Mouse (Mus musculus): ENCODE measurements at regions not wholly inside any gene's neighbourhood (a gene's known extent, or its start where the extent isn't known, plus 50 kb on each side); places are given as distances from the start of the nearest gene placed in this dataset.
"Not testable (repeated sequence)": the region's sequence is repeated elsewhere in the genome, so short reads cannot be mapped to it uniquely, and the experiment has no call there.

DNA sequence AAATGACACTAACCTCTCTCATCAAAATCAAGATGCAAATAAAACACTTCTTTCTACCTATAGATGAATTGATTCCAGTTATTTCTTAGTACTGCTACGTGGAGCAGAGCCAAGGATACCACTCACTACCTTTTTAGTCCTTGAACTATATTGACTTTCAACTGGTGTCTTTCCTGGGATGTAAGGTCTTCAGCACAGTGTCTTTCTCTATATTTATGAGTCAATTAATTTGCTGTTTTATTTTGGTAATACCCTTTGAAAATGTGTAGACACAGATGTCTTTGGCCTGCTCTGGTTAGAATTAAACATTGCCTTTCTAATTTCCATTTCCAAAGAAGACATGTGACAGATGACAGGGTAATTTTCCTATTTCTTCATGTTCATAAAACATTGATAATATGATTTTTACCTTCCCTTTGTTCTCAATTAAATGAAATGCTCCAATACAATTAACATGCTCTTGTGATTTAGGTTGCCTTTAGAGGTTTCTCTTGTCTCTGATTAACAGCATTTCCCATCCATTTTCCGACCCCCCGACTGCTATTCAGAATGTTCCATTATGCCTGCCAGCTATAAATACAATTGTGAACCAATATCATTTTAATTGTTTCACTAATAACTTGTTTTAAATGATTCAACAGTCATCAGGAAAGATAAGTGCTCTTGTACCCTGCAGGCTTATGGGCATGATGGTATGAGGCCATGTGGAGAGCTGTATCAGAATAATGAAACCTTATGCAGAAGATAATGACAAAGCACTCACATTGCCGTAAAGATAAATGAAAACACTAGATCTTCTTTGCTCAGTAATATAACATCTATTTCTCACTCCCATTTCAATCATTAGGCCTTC, 266.2 kb upstream of the 1700008P02Rik start:
- in situ Hi-C loops (cut with MboI, MseI) = no loop called here

DNA sequence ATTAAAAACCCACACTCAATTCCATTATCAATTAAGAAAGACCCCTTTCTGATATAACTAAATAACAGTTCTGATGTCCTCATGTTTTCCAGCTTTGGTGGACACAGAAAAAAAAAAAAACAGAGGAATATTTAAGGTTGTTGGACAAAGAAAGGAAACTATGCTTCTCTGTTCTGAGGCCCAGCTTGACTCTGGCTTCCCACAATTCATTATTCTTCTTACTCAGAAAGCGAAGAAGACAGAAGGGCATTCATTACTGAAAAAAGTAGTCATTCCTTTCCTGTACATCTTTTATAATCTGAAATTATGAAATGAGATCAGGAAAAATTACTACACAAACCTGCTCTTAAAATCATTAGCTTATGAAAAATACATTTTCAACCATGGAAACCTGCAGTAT, 263.2 kb upstream of the 1700008P02Rik start:
- in situ Hi-C loops (cut with MboI, MseI) = no loop called here

DNA sequence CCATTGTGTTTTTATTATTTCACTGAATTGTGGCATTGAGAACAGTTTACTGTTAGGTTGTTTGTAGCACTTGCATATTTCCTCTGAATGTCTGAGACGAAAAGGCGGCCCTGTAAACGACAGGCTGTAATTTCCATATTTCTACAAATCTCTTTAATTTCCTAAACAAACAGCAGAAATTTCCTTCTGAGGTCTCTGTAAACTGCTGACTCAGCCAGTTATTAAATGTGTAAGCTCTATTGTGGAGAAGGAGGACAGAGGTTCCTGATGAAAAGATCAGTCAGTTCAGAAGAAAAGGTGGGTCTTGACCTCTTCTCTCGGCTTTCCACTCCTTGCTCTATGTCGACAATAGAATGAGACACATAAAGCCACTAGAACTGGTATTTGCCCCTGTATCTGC, 256.0 kb upstream of the 1700008P02Rik start:
- in situ Hi-C loops (cut with MboI, MseI) = no loop called here

DNA sequence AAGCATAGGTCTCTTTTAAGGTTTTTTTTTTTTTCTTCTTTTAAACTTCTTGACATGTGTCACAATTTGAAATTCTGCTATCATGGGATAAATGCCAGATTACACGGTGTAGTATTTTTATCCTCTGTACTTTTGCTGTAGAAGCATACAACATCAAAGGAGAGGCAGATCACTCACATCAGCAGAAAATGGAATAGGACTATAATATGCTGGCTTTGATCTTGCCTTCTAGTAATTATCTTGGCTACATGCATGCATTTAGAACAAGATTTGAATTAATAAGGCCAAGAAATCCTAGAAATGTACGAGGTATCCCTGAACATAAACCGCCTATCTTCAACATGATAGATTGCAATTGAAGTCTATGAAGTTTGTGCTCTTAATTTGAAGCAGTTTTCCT, 251.9 kb upstream of the 1700008P02Rik start:
- in situ Hi-C loops (cut with MboI, MseI) = no loop called here

DNA sequence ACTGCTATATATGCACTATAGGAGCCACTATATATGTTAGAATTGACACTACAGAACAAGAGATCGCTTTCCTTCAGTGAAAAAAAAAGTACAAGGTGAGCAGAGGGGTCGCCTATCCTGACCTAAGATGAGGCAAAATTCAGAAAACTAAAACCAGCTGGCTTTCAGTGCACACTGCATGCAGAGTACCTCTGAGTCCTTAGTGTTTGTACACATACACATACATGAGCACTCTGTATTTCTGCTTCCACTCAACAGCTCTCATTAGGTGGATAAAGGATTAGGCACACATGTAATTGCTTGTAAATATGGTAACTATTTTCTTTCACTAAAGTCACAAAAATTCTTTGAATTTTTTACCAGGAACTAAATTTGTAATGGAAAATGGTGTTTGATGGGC, 251.5 kb upstream of the 1700008P02Rik start:
- in situ Hi-C loops (cut with MboI, MseI) = no loop called here

DNA sequence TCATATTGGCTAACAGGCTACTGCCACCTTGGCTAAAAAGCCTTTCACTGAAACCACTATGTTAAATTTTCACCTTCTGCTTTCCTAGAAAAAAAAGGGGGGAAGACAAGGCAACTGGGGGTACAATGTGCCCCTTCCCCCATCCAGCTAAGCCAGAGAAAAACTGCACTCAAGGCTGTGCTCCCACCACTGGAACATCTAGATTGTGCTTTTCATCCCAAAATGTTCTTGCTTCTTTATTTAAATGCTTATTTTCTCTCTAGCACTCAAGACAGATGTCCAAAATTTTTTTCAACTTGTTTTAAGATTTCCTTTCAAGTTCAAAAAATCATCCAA, 245.9 kb upstream of the 1700008P02Rik start:
- in situ Hi-C loops (cut with MboI, MseI) = no loop called here

DNA sequence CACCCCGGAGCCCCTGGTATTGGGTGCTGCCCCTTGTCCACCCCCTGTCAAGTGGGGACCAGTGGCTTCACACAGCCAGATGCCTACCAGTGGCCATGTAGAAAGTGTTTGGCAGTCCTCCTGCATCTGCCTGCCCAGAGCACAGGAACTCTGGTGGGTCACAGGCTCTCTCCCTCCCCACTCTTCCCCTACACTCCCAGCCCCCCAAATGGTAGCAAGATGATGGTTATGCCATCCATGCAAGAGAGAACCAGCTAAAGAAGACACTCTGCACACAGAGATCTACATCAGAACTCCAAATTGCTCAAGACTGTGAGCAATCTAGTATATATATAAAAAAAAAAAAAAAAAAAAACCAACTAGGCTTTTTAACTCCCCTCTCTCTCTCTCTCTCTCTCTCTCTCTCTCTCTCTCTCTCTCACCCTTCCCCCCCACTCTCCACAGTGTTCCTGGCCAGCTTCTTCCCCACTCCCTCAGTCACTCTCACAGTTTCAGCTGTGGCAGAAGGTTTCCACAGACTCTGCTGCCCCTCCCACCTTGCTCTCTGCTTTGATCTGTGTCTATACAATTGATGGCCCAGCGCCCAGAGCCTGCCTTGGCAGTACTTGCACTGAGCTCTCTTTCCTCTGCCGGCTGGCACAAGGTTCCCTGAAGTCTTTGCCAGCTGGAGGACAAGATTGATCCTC, 245.4 kb upstream of the 1700008P02Rik start:
- in situ Hi-C loops (cut with MboI, MseI) = no loop called here

DNA sequence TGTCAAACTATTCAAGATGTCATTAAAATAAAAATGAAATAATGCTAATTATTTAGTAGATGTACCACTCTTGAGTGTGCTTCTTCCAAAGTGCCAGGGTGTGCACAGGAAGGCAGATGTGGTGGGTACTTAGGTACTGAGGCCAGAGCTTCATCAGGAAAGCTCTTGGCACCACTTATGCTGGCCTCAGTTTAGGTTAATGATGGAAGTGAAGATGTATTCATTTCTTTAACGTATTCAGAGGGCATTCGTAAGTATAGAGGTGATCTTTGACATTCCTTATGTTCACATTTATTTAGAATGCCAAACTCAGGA, 239.6 kb upstream of the 1700008P02Rik start:
- in situ Hi-C loops (cut with MboI, MseI) = no loop called here

DNA sequence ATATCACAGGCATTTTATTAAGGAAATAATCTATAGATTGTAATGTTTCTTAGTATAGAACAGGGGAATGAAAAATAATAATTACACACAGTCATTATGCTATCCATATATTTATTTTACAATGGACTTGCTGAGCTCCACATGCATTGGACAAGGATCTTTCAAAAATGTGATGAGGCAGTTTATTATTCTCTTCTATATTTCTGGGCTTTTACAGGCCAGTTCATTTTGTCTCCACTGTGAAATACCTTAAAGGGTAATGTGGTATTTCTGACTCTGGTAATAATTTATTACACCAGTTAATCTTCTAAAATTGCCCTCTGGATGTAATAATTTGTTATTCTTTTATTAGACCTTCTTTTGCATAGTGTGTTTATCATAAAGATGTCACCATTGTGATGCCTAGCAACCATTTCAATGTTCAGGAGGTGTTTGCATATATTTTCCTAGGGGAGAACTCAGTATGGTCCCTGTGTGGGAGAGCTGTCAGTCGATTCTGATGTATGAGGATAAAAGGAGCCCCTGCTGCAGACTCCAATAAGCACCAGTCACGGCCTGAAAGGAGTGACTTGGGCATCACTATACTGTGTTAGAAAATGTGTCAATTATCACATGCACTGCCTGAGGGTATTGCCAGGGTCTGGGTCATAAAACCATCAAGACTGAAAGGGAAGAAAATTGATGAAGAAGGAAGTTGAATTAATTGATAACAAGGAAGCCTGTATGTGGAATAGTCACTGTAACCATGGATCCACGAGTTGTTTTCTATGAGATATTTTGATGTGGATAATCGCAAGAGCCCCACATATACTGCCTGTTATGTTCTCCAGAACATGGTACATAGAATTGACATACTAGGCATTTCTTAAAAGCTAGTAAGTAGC, 239.0 kb upstream of the 1700008P02Rik start:
- in situ Hi-C loops (cut with MboI, MseI) = no loop called here

DNA sequence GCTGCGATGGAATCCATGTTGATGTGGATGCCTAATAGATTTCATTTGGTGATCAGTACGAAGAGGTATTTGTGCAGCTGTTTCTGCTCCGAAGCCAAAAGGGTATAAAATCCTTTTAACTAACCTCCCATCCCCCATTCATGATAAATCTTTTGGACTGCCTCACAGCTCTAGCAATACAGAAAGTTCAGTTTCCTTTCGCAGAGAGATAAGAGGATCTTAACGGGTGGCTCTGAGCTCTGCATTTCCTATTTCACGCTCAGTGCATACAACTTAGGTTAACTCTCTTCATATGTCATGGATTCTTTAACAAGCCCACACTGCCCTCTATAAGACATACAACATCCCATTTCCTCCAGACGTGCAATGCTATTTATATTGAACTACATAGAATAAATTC, 199.1 kb upstream of the 1700008P02Rik start:
- in situ Hi-C loops (cut with MboI, MseI) = no loop called here

DNA sequence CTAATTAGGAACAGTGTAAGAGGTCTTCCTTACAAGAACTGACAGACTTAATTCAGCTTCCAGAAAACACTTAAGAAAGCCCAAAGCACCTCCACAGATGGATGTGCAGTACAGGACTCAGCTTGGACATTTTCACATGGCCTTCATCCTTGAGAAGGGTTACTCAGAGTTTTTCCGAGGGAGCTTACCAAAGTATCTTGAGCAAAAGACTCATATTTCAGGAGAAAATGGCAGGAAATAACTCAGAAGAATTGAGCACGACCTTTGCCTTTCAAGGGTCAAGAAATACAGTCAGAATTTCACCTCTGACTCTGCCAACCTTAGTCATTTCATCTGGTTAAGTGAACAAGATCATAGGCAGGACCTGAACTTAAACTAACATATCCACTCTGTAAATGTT, 192.1 kb upstream of the 1700008P02Rik start:
- in situ Hi-C loops (cut with MboI, MseI) = no loop called here

DNA sequence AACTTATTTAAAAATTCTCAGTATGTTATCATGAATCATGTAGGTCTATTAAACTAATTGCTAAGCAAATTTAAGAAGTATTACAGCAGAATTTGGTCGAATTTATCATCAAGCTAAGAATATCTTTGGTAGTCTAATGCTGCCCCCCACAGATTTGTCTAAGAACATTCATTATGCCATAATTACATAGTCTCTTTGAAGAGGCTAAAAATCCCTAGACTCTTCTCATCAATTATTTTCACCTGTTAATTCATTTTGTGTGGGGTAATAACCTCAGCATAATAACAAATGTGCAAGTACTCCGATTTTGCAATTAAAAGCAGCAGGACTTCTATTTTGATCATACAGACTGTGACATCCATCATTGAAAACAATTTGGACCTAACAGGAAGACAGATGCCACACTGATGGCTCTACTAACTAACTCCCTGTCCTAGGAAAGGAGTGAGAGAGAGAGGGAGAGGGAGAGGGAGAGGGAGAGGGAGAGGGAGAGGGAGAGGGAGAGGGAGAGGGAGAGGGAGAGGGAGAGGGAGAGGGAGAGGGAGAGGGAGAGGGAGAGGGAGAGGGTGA, 189.2 kb upstream of the 1700008P02Rik start:
- in situ Hi-C loops (cut with MboI, MseI) = no loop called here

DNA sequence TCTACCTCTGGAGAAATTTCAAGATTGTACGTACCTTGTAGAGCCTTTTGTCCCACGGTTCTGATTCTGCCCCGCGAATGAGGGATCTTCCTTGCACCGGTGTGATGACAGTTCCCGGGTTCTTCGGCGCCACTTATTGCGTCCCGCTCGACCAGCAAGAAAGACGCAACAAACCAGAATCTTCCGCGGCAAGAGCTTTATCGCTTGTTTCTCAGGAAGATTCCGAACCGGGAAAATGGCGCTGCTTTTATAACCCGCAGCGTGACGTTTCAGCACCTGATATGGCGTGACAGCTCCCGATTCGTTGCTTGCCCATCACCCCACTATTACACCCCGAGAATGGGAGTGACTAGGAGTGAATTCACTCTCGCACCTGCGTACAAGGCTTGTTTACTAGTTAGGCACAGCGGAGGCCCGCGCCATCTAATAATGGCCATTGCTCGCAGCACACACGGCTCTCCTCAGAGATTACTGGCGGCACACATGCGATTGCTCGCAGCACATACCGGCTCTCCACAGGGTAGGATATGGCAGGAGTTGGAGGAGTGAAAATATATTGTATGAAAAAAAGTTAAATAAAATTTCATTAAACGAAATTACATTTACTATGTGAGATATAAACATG, 180.0 kb upstream of the 1700008P02Rik start:
- in situ Hi-C loops (cut with MboI, MseI) = not testable (repeated sequence)

DNA sequence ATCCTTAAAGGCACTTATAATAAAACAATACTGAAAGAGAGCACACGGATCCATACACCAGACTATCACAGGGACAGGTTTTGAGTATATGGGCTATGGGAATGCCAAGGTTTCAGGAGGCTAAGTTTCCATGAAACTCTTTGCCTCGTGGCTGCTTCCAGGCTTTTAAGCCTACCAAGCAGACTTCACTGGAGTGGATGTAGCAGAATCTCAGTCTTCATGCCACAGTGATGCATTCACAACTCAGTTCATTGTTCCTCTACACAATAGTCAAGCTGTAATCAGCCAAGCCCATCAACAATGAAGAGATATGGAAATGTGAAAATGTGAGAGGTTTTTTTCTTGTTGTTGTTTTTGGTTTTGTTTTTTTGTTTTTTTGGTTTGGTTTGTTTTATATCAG, 148.3 kb upstream of the 1700008P02Rik start:
- in situ Hi-C loops (cut with MboI, MseI) = no loop called here

DNA sequence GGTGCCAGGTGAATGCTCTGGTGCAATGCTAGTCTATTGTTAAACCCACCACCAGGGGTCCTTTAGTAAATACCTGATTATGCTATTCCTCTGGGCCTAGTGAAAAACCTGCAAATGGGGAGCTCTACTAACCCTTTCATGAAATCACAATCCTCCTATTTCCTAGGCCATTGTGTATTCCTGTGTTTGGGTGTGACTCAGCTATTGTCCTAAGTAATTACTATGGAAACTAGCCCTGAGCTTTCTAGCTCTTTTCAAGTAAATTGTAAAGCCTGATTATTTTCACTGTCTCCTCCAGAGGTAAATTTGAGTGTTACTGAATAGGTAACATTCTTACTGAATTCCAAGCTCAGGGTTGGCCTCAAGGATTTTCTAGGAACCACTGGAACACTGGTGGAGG, 147.8 kb upstream of the 1700008P02Rik start:
- in situ Hi-C loops (cut with MboI, MseI) = not testable (repeated sequence)

DNA sequence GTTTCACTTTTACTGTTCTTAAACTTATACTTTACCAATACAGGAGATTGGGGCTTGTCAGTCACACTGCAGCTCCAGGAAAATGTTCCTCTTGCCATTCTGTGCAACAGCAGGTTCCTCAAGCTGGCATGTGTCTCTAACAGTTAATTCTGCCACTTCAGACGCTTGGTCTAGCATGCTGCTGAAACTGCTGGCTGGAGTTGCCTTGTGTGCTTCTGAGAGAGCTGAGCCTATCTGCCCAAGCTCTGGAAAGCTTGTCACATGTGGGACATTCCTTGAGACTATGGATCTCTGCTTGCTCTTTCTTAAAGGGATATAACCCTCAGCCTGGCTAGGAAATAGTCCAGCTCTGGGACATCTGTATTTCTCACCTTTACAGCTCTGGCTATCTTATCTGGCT, 138.9 kb upstream of the 1700008P02Rik start:
- in situ Hi-C loops (cut with MboI, MseI) = no loop called here

DNA sequence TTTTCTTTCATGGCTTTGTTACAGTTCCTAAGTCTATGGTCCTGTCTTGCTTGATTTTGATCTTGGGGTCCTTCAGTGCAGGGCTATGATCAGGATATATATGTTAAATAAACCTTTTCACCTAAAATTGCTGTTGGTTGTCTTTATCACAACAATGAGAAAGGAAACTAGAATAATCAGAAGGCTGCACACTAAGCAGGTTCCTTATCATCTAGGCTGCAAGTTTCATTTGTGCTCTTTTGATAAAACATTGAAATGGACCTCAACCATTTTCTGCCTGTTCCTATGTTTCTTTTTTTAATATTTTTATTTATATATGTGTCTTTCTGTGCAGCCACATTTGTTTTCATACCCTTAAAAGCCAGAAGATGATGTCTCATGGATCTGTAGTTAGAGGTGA, 137.3 kb upstream of the 1700008P02Rik start:
- in situ Hi-C loops (cut with MboI, MseI) = no loop called here

DNA sequence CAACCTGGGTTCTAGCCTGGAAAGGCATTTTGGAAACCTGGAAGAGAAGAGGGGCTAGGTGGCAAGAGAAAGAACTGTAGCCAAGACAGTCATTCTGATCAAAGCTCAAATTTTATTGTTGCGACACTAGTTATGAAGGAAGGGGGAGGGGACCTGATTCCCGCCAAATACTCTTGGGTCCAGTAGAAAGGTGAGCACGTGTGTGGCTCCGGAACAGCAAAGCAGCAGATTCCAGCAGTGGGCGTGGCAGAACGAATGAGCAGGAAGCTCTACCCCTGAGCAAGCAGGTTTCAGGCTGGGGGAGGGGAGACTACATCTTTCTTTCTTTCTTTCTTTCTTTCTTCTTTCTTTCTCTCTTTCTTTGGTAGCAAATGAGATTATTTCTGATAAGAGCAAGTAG, 130.5 kb upstream of the 1700008P02Rik start:
- in situ Hi-C loops (cut with MboI, MseI) = not testable (repeated sequence)

DNA sequence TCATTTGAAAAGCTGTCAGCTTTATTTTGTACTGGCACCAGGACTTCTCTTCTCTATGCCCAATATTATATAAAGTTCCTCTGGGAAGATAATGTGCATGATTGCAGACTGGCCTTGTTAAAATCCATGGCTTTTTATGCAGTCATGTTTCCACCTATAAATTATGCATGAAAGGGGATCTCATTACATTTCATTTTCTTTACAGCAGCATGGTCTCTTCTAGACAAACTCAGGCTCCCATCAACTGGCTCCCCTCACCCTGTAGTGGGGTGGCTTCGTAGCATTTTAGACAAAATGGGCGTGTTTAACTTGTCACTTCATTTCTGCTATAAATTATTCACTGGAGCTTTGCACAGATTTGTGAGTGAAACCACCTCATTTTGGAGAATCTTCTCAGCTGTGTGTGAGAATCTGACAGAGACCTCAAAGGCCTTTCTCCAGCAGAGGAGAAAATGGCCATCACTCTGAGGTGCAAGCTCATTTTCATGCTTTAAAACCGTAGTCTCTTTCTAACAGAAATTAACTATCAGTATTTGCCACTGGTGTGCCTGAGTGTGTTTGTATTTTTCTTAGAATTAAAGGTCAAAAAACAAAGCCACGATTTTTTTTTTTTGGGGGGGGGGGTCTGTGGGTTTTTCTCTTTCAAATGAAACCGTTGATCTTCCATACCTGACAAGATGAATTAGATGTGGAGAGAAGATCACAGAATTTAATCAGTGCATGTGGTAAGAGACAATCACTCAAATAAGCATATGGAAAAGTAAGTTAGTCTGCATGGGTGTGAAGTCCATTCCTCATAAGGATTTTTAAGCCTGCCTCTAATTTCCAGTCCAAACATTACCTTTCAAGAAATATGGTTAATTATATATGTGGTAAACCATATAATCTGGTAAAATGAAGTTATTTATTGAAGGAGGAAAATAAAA, 111.4 kb upstream of the 1700008P02Rik start:
- in situ Hi-C loops (cut with MboI, MseI) = no loop called here

DNA sequence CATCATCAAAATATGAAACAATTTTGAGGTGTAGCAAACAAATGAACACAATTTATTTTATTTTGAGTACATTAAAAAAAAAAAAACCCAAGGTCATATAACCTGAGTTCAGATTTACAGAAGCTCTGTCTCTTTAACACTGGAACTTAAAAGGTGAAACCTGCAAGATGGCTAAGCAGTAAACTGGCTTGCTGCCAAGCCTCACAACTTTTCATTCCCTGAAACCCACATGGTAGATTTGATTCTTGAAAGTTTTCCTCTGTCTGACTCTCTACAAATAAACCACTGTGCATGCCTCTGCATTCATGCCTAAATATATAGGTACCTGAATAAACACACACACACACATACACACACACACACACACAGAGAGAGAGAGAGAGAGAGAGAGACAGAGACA, 109.8 kb upstream of the 1700008P02Rik start:
- in situ Hi-C loops (cut with MboI, MseI) = no loop called here

DNA sequence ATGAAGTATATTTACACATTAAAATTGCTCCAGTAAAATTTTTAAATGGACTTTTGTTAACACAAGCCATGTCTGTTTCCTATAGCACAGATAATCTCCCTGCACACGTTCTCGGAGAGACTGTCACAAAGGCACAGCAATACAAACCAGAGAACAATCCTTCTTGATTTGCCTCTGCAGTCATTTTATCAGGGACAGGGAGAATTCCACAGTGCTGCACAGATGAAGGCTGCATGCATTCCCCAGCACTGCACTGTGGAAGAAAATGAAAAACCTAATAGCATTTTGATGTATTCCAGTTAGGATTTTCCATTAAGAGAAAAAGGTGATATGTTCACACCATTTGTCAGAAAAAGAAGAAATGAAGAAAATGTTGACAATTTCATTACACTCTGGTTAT, 63.4 kb upstream of the 1700008P02Rik start:
- in situ Hi-C loops (cut with MboI, MseI) = no loop called here
